Mouse (Mus musculus) lung, adult 2 months (tissue): ENCODE results near the gene Gm4301. TPM values are rescaled to one million over a fixed set of nuclear protein-coding genes. Genes with fewer than 3 reads are reported as not detected.
"Not testable (repeated sequence)": the region's sequence is repeated elsewhere in the genome, so short reads cannot be mapped to it uniquely, and the experiment has no call there.

ENCODE experiments used
- DNase-seq: peaks from one replicate; pipeline ENCODE4 v3.0.0; 2022
- H3K4me1 ChIP-seq: fragments of 200-500 bp; 2 replicates; pipeline ENCODE4 v1.6.1; 2011; ENCODE audit warnings: low read length; ENCODE audit not compliant: control insufficient read depth, insufficient read depth
- H3K4me3 ChIP-seq: fragments of 200-500 bp; replicated peaks from 2 replicates; pipeline ENCODE3; 2011; ENCODE audit warnings: low read depth, mild to moderate bottlenecking, control low read depth, low read length; ENCODE audit errors: extremely low read depth
- CTCF ChIP-seq: fragments of 200-500 bp; IDR thresholded peaks from 2 replicates; pipeline ENCODE4 v1.5.1; 2011; ENCODE audit warnings: mild to moderate bottlenecking, low read length, control low read depth; ENCODE audit not compliant: insufficient read depth
- POLR2A ChIP-seq: fragments of 200-500 bp; IDR thresholded peaks from 2 replicates; pipeline ENCODE4 v1.6.1; 2011; ENCODE audit warnings: low read depth, mild to moderate bottlenecking, control low read depth, low read length, borderline replicate concordance; ENCODE audit errors: extremely low read depth
- WGBS: fragments of 180-500 bp; shearing (Covaris S2); methylation state at CpG from one replicate; pipeline ENCODE4 v1.1.7; 2018; 5-methylcytosine and 5-hydroxymethylcytosine counted together
- polyA plus RNA-seq: library from polyadenylated mRNA; depleted of rRNA; stranded (reverse); fragments of >200 nt; gene quantifications from 2 replicates; pipeline ENCODE4 v1.2.3, GENCODE M21; 2012; rRNA removed

The Gm4301 gene
- polyA plus RNA-seq, result not detected in 2 replicates

DNA sequence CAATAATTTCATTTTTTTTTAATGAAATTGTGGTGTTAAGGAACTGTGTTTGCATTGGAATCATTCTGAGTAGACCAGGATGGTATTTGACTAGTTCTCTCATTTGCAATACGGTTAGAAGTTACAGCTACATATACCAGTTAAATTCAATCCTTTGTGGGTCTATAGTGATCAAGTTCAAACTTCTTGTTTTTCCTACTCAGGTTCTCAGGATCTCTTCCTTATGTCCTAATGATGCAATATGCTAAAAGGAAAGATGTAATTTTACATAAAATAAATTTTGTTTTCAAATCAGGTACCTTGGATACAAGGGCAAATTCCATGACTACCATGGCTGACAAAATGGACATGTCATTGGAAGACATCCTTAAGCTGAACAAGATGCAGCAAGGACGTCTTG lies at the start of gene Gm4301:
Gene Gm4301 (plus strand): TSS at position 301 of the 400 bp plus-strand sequence.
- not testable (repeated sequence) for DNase-seq, H3K4me3 ChIP-seq, H3K4me1 ChIP-seq
- WGBS, result no CpG with 5 or more reads among the region's 2 CpGs

DNA sequence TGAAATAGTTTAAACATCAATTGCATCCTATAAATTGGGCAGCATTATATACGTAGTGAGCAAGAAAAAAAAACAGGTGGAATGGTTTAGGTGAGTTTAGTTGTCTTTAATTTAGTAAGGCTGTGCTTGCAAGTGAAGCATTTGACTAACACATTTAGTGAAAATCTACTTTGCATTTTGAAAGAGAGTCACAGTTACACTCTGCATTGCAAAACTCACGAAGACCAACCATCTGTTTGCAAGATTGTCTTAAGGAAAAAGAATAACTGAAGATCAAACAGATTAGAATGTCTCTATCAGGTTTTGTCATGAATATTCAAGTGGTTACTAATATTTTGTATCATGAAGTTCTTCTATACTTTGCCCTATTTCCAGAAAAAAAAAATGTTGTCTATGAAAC lies 39.4 kb upstream of the Gm4301 start:
- TF ChIP-seq CTCF, result no peak
- TF ChIP-seq POLR2A, result no peak
- no peak overlapping the region for H3K4me3 ChIP-seq
- 74% methylated on average over 2 of the region's 2 CpGs for WGBS
- no peaks in the 10 kb centered on the region for H3K4me1 ChIP-seq
- DNase-seq, result no peak

DNA sequence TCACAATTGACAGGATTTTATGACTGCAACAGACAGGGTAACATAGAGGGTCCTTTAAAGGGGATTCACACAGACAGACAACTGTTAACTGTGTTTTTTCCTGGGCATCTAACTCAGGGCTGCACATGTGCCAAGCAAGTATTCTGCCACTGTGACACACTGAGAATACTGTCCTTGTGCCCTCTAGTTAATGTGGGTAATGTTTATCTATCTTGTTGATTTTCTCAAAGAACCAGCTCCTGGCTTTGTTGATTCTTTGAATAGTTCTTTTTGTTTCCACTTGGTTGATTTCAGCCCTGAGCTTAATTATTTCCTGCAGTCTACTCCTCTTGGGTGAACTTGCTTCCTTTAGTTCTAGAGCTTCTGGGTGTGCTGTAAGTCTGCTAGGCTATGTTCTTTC lies 35.4 kb upstream of the Gm4301 start:
- H3K4me1 ChIP-seq, H3K4me3 ChIP-seq, DNase-seq: not testable (repeated sequence)

DNA sequence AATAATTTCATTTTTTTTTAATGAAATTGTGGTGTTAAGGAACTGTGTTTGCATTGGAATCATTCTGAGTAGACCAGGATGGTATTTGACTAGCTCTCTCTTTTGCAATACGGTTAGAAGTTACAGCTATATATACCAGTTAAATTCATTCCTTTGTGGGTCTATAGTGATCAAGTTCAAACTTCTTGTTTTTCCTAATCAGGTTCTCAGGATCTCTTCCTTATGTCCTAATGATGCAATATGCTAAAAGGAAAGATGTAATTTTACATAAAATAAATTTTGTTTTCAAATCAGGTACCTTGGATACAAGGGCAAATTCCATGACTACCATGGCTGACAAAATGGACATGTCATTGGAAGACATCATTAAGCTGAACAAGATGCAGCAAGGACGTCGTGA lies 5.1 kb downstream of the Gm4301 start, which contains the start of gene Gm4302:
Gene Gm4302 (plus strand): TSS at position 301 of the 400 bp plus-strand sequence.
- not testable (repeated sequence) for DNase-seq, H3K4me3 ChIP-seq, H3K4me1 ChIP-seq
- no CpG with 5 or more reads among the region's 3 CpGs for whole genome bisulfite sequencing

DNA sequence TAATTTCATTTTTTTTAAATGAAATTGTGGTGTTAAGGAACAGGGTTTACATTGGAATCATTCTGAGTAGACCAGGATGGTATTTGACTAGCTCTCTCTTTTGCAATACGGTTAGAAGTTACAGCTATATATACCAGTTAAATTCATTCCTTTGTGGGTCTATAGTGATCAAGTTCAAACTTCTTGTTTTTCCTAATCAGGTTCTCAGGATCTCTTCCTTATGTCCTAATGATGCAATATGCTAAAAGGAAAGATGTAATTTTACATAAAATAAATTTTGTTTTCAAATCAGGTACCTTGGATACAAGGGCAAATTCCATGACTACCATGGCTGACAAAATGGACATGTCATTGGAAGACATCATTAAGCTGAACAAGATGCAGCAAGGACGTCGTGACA lies 10.2 kb downstream of the Gm4301 start, which contains the start of gene Gm4303:
Gene Gm4303 (plus strand): TSS at position 301 of the 400 bp plus-strand sequence.
- not testable (repeated sequence) for H3K4me1 ChIP-seq, DNase-seq, H3K4me3 ChIP-seq
- no CpG with 5 or more reads among the region's 3 CpGs for WGBS

DNA sequence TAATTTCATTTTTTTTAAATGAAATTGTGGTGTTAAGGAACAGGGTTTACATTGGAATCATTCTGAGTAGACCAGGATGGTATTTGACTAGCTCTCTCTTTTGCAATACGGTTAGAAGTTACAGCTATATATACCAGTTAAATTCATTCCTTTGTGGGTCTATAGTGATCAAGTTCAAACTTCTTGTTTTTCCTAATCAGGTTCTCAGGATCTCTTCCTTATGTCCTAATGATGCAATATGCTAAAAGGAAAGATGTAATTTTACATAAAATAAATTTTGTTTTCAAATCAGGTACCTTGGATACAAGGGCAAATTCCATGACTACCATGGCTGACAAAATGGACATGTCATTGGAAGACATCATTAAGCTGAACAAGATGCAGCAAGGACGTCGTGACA lies 15.3 kb downstream of the Gm4301 start, which contains the start of gene Gm4305:
Gene Gm4305 (plus strand): TSS at position 301 of the 400 bp plus-strand sequence.
- not testable (repeated sequence) for H3K4me1 ChIP-seq, H3K4me3 ChIP-seq, DNase-seq
- WGBS, result no CpG with 5 or more reads among the region's 3 CpGs

DNA sequence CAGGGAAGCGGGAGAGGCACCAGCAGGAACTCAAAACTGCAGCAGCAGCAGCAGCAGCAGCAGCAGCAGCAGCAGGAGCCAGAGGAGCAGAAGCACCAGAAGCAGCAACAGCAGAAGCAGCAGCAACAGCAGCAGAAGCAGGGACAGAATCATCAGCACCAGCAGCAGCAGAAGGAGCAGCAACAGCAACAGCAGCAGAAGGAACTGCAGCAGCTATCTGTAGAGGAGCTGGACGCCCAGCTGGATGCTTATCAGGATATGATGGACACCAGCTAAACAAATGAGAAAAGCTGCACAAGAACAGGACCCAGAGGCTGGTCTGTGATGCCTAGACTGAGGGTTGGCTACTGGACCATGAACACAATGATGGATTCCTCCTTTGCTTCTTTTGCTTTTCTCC lies 21.4 kb downstream of the Gm4301 start:
- H3K4me3 ChIP-seq, H3K4me1 ChIP-seq: not testable (repeated sequence)
- 55% methylated on average over 2 of the region's 2 CpGs for WGBS
- peak; percentile 4 for DNase-seq

DNA sequence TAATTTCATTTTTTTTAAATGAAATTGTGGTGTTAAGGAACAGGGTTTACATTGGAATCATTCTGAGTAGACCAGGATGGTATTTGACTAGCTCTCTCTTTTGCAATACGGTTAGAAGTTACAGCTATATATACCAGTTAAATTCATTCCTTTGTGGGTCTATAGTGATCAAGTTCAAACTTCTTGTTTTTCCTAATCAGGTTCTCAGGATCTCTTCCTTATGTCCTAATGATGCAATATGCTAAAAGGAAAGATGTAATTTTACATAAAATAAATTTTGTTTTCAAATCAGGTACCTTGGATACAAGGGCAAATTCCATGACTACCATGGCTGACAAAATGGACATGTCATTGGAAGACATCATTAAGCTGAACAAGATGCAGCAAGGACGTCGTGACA lies 25.6 kb downstream of the Gm4301 start, which contains the start of gene Gm4307:
Gene Gm4307 (plus strand): TSS at position 301 of the 400 bp plus-strand sequence.
- not testable (repeated sequence) for H3K4me3 ChIP-seq, DNase-seq, H3K4me1 ChIP-seq
- WGBS, result no CpG with 5 or more reads among the region's 3 CpGs

DNA sequence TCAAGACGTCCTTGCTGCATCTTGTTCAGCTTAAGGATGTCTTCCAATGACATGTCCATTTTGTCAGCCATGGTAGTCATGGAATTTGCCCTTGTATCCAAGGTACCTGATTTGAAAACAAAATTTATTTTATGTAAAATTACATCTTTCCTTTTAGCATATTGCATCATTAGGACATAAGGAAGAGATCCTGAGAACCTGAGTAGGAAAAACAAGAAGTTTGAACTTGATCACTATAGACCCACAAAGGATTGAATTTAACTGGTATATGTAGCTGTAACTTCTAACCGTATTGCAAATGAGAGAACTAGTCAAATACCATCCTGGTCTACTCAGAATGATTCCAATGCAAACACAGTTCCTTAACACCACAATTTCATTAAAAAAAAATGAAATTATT lies 47.0 kb downstream of the Gm4301 start, which contains the start of gene Gm4312:
Gene Gm4312 (minus strand): TSS at position 101 of the 400 bp plus-strand sequence.
- no CpG with 5 or more reads among the region's 2 CpGs for WGBS
- H3K4me3 ChIP-seq, H3K4me1 ChIP-seq, DNase-seq: not testable (repeated sequence)

Other genes with a start within 250 kb of the Gm4301 start
- gene Gm4302, start 5.2 kb downstream of the Gm4301 start, polyA plus RNA-seq, result not detected in 2 replicates
- not detected in 2 replicates for gene Gm4303, start 10.3 kb downstream of the Gm4301 start, polyA plus RNA-seq
- not detected in 2 replicates for gene Gm4305, start 15.4 kb downstream of the Gm4301 start, polyA plus RNA-seq
- not detected in 2 replicates for gene Gm4307, start 25.7 kb downstream of the Gm4301 start, polyA plus RNA-seq
- not detected in 2 replicates for gene Gm4312, start 46.9 kb downstream of the Gm4301 start, polyA plus RNA-seq
- 6.8 and 9.8 TPM in 2 replicates for gene Tmtc3, start 151.7 kb downstream of the Gm4301 start, polyA plus RNA-seq
- 0.29 and 0.82 TPM in 2 replicates for gene Cep290, start 151.9 kb downstream of the Gm4301 start, polyA plus RNA-seq